Mouse (Mus musculus): ENCODE data around the gene Aldoc.
"Not testable (repeated sequence)": the region's sequence is repeated elsewhere in the genome, so short reads cannot be mapped to it uniquely, and the experiment has no call there.

Gene Aldoc

GRCm38 (mm10) chr11:78322860-78323259 is at the start of gene Aldoc:
Gene Aldoc, plus strand, starts transcription at chr11:78322968.
- in situ Hi-C loops (cut with MboI, MseI): no loop called here

- in situ Hi-C loops (cut with MboI, MseI): no loop called here
Observed at GRCm38 (mm10) chr11:78275596-78275995, 47.2 kb upstream of the Aldoc start.

- in situ Hi-C loops (cut with MboI, MseI): not testable (repeated sequence)
Observed at GRCm38 (mm10) chr11:78276169-78276568, 46.6 kb upstream of the Aldoc start.

GRCm38 (mm10) chr11:78278853-78279252 is 43.9 kb upstream of the Aldoc start:
- in situ Hi-C loops (cut with MboI, MseI): no loop called here

- in situ Hi-C loops (cut with MboI, MseI): no loop called here
Observed at GRCm38 (mm10) chr11:78279586-78279985, 43.2 kb upstream of the Aldoc start.

GRCm38 (mm10) chr11:78289146-78289763 is 33.5 kb upstream of the Aldoc start:
- in situ Hi-C loops (cut with MboI, MseI): no loop called here

GRCm38 (mm10) chr11:78290654-78291053 is 32.1 kb upstream of the Aldoc start, which contains the start of gene BC030499:
Gene BC030499, plus strand, starts transcription at chr11:78290841.
- in situ Hi-C loops (cut with MboI, MseI): no loop called here

- in situ Hi-C loops (cut with MboI, MseI): no loop called here
Observed at GRCm38 (mm10) chr11:78294585-78294984, 28.2 kb upstream of the Aldoc start.

- in situ Hi-C loops (cut with MboI, MseI): no loop called here
Observed at GRCm38 (mm10) chr11:78300917-78301316, 21.9 kb upstream of the Aldoc start.

- in situ Hi-C loops (cut with MboI, MseI): no loop called here
Observed at GRCm38 (mm10) chr11:78301357-78302084, 21.2 kb upstream of the Aldoc start, which contains the start of gene Spag5. Gene Spag5, plus strand, starts transcription at chr11:78301529.

GRCm38 (mm10) chr11:78305272-78305671 is 17.5 kb upstream of the Aldoc start:
- in situ Hi-C loops (cut with MboI, MseI): no loop called here

GRCm38 (mm10) chr11:78310861-78311511 is 11.8 kb upstream of the Aldoc start:
- in situ Hi-C loops (cut with MboI, MseI): no loop called here

- in situ Hi-C loops (cut with MboI, MseI): no loop called here
Observed at GRCm38 (mm10) chr11:78313662-78314061, 9.1 kb upstream of the Aldoc start.

GRCm38 (mm10) chr11:78318411-78318810 is 4.4 kb upstream of the Aldoc start:
- in situ Hi-C loops (cut with MboI, MseI): no loop called here

GRCm38 (mm10) chr11:78322076-78322831 is 514 bp upstream of the Aldoc start:
- in situ Hi-C loops (cut with MboI, MseI): no loop called here

GRCm38 (mm10) chr11:78324000-78324785 is 1.4 kb downstream of the Aldoc start:
- in situ Hi-C loops (cut with MboI, MseI): no loop called here

GRCm38 (mm10) chr11:78324965-78325364 is 2.2 kb downstream of the Aldoc start:
- in situ Hi-C loops (cut with MboI, MseI): no loop called here

- in situ Hi-C loops (cut with MboI, MseI): no loop called here
Observed at GRCm38 (mm10) chr11:78327215-78327614, 4.4 kb downstream of the Aldoc start.

- in situ Hi-C loops (cut with MboI, MseI): no loop called here
Observed at GRCm38 (mm10) chr11:78327634-78328511, 5.1 kb downstream of the Aldoc start, which contains the start of gene Pigs. Gene Pigs, plus strand, starts transcription at chr11:78328415.

GRCm38 (mm10) chr11:78328512-78329056 is 5.8 kb downstream of the Aldoc start:
- in situ Hi-C loops (cut with MboI, MseI): no loop called here

Measured in regulatory T cell (primary cell).